Mouse (Mus musculus) layer of hippocampus, adult 9-10 months (tissue): ENCODE results near the gene Acr.

Source experiments
- DNase-seq: peaks from one replicate; pipeline ENCODE4 v3.0.0; 2022; ENCODE audit warnings: low spot score

The Acr gene

DNA sequence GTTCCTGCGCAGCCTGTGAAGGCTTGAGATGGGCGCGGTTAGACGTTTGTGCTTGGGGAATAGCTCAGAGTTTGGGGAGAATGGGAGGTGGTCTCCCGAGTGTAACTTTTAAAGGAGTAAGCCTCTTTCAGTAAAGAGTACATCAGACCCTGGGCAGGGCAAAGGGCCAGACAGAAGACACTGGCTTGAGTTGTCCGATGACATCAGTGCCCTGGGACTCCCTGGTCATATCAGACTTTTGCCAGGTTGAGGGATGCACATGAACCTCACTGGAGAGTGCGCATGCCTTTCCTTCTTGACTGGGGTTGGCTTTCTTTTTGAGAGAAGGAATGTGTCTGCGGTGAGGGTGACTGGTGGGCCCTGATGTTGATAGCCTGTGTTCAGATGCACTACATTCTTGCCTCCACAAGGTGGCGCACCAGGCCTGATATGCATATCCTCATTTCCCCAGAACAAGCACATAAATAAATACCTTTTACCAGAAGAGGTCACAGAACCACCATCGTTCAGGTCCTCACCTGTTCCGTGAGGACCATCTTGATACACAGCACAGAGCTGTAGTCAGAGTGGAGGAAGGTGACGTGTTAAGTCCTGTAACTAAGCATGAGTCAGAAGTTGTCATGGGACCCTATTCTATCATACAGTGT is 54.3 kb downstream of the Acr start:
- DNase-seq = peak; percentile 25

DNA sequence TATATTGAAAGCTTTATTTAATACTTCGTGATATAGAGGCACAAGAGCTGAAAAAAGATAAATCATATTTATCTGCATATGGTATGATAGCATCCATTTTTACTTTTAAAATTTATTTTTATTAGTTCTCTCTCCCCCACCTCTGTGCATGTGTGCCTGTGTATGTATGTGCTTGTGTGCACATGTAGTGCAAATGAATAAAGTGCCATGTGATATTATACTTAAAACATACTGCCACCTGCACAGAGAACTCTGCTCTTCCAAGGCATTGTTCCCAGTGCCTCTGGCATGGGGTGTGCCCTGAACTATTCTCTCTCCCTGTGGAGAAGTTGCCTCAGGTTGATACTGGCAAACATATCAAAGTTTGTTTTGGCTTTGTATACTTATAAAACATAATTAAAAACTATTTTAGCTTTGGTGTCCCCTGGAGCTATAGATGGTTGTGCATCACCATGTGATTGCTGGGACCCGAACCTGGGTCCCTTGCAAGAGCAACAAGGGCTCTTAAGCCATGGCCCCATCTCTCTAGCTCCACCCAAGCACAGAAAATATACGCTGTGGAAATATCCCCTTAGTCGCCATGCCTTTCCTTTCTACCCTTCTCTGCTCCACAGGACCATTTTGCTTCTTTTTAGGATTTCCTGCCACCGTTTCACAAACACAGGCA is 55.0 kb downstream of the Acr start:
- DNase-seq = no peak

DNA sequence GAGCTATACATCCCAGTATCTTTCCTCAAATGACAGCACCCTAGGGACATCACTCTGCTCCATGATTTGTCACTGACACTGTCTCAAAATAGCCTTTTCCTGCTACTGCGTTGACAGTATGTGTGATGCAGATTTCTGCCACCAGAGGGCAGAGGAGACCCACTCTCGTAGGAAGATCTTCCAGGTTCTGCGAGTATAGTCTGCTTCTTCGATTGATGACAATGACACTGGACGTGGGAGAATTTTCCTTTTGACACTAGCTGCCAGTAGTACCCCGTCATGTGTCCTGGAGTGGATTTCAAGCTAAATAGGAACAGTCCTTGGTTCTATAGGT is 55.5 kb downstream of the Acr start:
- peak; percentile 71 for DNase-seq
